Mouse (Mus musculus) ovary, adult 18-20 months (tissue): ENCODE measurements at regions not wholly inside any gene's neighbourhood (a gene's known extent, or its start where the extent isn't known, plus 50 kb on each side); places are given as distances from the start of the nearest gene placed in this dataset.

Experiments used
- DNase-seq: peaks from one replicate; pipeline ENCODE4 v3.0.0; 2022; ENCODE audit warnings: low spot score, mixed read lengths

DNA sequence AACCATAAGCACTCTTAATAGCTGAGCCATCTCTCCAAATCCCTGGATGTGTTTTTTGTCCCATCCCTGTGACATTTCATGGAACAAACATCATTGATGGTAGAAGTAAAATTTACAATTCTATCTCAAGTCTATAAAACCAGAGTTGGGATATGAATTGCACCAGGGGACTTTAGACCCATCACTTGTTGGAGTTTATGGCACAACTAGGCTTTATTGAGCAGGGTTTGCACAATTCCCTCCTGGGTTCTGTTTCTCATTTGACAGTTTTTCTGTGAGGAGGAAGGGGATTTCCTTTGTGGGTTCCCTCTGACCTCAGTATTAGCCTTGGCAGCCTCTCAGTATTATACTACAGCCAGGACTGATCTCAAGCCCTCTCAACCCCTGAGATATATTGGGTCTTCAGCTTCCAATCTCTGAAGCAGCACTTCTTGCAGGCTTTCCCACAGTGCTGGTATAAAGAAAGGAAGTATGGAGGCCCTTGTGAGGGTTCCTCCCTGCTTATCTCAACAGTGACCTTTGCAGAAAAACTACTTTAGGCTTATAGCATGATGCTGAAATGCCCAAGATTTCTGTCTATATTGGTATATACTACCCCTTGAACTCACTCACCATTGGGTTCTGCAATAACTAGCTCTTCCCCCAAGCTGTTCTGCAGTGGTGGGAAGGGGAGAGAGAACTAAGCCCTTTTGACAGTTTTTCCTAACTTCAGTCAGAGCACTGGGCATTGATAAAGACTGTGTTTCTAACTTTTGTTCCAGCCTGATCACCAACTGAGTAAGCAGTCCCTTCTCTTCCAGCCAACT is 582.4 kb downstream of the 1190002N15Rik start:
- DNase-seq, result no peak

DNA sequence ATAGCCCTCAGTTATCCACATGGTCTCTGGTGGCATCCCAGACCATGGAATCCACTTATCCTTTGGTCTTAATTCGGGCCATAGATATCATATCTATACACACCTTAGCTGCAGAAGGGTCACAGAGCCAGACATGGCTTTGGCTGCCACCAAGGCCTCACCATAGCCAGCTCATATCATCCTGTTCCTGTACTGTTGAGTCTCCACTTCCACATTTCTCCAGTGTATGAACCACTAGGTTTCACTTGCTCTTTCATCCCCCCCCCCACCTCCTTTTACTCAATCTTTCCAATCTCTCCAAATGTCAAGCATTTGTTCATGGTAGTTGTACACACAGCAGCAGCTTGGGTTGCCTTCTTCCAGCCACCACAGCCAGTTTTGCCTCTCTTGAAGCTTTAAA is 589.2 kb downstream of the 1190002N15Rik start:
- no peak for DNase-seq

GRCm38 (mm10) chr9:93947053-93947452 is 590.8 kb downstream of the 1190002N15Rik start:
- DNase-seq, result no peak

- no peak for DNase-seq
These were observed 597.7 kb downstream of the 1190002N15Rik start for GRCm38 (mm10) chr9:93940193-93940592.

DNA sequence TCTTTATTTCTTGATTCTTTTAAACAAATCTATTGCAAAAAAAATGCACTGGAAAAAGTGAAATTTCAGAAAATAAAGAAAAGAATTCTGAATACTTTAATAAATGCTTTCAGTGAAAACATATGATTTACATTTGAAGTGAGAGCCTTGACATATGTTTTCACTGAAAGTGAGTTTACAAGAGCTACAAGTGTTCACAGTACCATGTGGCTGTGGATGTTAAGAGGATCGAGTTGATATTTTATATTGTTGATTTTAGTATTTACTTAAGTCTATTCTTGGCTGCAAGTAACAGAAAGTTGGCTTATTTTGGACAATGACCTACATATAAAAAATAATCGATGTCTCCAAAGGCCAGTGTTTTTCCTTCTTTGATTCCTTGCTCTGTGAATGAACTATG is 607.2 kb downstream of the 1190002N15Rik start:
- DNase-seq, result no peak

DNA sequence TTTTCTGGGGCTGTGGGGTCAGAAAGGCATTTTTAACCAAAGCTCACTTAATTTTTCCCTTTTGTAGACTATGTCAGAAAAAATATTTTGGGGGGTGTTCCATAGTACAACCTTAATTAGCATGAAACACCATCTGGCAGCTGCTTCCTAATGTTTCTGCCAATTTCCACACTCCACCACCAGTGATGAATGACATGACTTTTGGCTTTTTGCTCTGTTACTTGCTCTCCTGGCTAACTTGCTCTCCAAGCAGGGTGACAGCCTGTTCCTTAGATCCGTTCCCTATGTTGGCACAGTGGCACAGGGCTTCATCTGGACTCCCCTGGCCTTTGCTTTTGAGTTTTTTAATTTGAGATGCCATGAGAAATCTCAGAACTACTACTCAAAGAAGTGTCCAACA is 648.6 kb downstream of the 1190002N15Rik start:
- no peak for DNase-seq

DNA sequence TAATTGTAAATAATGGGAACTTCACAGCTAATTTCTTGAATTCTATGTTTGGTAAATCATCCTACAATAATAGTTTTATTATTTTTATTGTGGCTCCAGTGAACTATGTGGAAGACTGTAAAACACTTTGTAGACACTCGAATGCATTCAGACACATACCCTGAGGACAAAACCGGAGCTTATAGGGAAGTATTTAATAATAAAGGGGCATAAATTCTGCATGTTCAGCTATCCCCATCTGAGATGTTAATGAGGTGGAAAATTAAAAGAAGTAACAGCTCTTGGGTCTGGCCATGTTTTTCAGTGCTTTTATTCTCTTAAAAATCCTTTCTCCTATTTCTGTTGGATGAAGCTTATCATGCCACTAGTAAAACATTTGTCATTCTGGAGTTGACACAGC is 657.8 kb downstream of the 1190002N15Rik start:
- DNase-seq, result no peak

GRCm38 (mm10) chr9:93879572-93879971 is 658.3 kb downstream of the 1190002N15Rik start:
- DNase-seq, result no peak

GRCm38 (mm10) chr9:93870778-93871177 is 667.1 kb downstream of the 1190002N15Rik start:
- DNase-seq, result no peak

DNA sequence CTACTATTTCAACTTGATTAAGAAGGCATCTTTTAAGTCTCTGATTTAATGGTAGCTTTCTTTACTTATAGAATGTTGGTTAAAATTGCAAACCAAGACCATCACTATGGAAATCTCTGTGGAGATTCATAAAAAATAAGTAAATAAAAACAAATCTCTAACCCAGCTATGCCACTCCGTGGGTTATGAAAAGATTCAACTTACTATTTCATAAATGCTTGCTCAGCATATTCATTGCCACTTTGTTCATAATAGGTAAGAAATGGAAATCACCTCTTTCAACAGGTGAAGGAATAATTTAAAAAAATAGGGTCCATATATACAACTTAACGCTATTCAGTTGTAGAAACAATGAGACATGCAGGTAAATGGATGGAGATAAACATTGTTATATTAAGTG is 679.9 kb downstream of the 1190002N15Rik start:
- DNase-seq, result no peak

- DNase-seq, result no peak
These were observed 691.5 kb downstream of the 1190002N15Rik start for GRCm38 (mm10) chr9:93846411-93846810.

- DNase-seq, result no peak
These were observed 694.0 kb downstream of the 1190002N15Rik start for GRCm38 (mm10) chr9:93843869-93844268.
